Mouse (Mus musculus): ENCODE results near the gene P3h3.
"Not testable (repeated sequence)": the region's sequence is repeated elsewhere in the genome, so short reads cannot be mapped to it uniquely, and the experiment has no call there.

The P3h3 gene

DNA sequence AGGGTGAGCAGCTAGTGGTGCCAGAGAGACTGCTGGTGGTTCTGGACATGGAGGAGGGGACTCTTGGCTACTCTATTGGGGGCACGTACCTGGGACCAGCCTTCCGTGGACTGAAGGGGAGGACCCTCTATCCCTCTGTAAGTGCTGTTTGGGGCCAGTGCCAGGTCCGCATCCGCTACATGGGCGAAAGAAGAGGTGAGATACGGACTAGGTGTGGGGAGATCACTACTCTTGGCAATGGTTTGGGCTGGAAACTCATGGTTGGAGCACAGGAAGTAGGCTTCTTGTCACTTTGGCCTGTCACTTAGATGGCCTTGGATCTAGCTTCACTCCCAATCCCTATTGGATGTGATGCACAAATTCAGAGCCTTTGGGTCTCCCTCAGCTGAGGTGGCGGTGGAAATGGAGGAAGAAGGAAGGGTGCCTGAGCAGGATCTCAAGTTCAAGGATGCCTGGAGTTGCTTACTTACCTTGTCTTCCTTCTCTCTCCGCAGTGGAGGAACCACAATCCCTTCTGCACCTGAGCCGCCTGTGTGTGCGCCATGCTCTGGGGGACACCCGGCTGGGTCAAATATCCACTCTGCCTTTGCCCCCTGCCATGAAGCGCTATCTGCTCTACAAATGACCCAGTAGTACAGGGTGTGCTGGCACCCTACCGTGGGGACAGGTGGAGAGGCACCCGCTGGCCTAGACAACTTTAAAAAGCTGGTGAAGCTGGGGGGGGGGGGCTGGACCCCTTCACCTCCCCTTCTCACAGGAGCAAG, 47.6 kb downstream of the P3h3 start:
- no peak for DNase-seq (ENCODE audit: low spot score in 2 of 2)

DNA sequence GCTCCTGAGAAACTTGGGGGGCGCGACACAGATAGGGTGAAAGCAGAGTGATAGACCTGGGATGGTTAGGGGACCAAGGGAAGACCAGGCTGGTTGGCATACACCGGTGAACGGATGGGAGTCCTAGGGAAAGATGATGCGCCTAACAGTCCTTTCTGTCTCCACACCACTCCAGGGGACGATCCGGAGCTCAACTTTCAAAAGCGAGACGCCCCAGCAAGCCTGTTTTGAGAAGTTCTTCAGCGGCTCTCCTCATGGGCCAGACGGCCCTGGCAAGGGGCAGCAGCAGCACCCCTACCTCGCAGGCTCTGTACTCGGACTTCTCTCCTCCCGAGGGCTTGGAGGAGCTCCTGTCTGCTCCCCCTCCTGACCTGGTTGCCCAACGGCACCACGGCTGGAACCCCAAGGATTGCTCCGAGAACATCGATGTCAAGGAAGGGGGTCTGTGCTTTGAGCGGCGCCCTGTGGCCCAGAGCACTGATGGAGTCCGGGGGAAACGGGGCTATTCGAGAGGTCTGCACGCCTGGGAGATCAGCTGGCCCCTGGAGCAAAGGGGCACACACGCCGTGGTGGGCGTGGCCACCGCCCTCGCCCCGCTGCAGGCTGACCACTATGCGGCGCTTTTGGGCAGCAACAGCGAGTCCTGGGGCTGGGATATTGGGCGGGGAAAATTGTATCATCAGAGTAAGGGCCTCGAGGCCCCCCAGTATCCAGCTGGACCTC, 48.3 kb downstream of the P3h3 start:
- DNase-seq (ENCODE audit: low spot score in 2 of 2): peak; percentile 84 to 87

DNA sequence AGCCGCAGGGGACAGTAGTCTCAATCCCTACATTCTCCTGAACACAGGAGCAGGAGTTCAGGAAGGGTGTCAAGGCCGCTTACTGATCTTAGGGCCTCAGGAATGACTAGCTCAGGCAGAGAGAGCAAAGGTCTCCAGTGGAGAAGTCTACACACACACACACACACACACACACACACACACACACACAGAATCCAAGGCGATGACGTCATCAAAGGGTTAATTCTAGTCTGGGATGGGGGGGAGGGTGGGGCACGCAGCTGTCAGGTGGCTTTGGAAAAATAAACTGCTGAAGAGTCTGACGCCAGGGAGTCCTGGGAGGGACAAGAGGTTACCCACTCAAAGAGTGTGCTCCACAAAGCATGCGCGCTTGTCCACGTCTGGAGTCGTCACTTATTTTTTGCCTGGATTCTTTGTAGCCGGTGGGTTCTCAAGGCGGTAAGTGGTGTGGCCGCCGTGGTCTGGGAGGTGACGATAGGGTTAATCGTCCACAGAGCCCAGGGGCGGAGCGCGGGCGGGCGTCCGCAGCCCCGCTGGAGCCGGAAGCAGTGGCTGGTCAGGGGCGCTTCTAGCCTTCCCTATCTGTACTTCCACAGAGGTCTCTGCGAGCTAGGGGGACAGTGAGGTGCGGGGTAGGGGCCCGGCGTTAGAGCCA, 49.1 kb downstream of the P3h3 start, which contains the start of gene Spsb2:
Gene Spsb2, plus strand, starts transcription at position 304 of the 655 bp plus-strand sequence.
- DNase-seq (ENCODE audit: low spot score in 2 of 2): peak; percentile 77 to 78

DNA sequence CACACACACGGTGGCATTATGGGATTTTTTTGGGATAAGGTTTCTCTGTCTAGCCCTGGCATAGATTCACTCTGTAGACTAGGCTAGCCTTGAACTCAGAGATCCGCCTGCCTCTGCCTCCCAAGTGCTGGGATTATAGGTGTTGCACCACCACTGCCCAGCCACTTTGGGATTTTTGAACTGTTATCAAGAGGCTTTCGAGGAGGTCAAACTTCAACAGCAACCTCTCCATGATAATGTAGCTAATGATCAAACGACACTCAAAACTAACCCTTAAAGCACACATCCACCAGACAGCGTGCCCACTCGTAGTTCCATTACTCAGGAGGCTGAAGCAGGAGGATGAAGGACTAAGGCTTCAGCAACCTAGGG, 49.6 kb downstream of the P3h3 start:
- no peak for DNase-seq (ENCODE audit: low spot score in 2 of 2)

DNA sequence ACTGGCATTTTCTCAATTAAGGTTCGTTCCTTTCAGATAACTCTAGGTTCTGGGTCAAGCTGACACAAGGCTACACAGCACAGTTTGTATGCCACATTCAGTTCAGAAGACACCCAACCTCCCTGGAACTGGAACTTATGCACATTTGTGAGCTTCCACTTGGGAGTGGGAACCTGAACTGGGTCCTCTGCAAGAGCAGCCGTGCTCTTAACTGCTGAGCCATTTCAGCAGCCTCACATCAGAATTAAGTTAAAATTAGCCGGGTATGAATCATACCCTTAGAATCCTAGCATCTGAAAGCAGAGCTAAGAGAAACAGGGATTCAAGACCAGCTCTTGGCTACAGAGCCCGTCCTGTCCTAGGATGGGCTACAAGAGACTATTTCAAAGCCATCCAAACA, 50.2 kb downstream of the P3h3 start:
- DNase-seq (ENCODE audit: low spot score in 2 of 2): no peak

DNA sequence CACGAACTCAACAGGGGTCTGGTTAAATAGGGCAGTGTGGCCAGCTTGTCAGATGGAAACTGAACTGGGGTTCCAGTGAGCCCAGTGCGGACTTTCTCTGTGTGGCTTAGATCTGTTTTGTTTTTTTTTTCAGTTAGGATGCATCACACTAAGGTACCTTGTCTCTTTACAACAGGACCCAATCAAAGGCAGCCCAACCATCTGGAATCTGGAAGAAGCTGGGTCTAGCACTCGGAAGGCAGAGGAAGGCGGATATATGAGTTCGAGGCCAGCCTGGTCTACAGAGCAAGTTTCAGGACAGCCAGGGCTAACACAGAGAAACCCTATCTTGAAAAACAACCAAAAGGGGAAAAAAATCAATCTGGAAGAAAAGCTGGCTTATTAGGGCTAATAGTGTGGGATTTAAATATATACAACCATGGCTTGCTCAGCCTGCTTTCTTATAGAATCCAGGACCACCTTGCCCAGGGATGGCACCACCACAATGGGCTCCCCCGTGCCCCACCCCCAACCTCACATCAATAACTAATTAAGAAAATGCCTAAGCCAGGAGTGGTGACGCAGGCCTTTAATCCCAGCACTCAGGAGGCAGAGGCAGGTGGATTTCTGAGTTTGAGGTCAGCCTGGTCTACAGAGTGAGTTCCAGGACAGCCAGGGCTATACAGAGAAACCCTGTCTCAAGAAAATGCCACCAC, 51.0 kb downstream of the P3h3 start:
- DNase-seq (ENCODE audit: low spot score in 2 of 2): no peak

DNA sequence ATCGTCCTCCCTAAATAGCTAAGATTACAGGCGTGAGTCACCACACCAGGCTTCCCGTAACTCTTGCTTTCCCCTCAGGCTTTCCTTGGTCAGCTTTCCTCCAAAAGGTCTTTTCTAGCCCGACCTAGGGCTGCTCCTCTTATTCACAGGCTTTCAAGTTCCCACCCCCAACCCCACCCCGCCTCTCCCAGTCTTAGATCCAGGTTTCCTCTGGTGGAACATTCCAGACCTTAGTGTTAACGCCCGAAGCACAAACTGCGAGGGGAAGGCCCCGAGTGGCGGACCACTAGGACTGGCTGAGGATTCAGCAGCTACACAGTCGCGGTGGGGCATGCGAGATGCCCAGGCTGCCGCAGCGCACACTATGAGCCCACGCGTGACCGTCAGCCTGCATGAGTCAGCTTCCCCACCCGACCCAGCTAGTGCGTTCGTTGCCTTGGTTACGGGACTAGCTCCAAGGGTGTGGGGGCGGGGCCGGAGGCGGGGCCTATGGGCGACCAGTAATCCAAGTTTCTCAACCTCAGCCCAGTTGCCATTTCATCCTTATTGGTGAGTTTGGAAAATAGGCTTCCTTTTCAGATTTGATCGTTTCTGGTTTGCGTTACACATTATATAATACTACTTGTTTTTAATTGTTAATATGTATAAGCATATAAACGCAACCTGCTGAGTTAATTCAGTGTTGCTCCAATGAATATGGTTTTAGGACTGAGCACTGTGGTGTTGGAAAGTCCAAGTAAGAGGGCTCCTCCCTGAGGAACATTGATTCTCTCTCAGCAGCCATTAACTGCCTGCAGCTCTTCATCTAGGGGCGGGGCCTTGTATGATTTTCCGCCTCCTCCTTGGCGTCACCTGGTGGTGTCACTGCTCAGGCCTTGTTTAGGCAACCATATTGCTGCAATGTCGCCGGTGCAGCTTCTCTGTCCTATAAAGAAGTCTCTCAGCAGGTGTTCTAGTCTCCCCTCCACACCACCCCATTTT, 51.9 kb downstream of the P3h3 start:
- peak; percentile 93 to 95 for DNase-seq (ENCODE audit: low spot score in 2 of 2)

DNA sequence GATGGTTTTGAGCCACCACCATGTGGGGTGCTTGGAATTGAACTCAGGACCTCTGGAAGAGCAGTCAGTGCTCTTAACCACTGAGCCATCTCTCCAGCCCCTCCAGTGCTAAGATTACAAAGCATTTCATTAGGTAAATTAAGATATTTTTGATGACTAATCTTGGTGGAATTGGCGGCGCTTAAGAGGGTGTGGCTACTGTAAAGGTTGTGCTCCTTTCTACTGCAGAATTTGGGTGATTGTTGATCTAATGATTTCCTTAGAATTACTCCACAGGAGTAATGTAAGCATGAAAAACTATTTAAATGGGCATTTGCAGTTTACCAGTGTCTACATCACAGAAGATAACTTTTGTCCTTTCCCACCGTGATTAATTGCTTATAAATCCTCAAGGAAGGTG, 53.2 kb downstream of the P3h3 start:
- DNase-seq (ENCODE audit: low spot score in 2 of 2): no peak

DNA sequence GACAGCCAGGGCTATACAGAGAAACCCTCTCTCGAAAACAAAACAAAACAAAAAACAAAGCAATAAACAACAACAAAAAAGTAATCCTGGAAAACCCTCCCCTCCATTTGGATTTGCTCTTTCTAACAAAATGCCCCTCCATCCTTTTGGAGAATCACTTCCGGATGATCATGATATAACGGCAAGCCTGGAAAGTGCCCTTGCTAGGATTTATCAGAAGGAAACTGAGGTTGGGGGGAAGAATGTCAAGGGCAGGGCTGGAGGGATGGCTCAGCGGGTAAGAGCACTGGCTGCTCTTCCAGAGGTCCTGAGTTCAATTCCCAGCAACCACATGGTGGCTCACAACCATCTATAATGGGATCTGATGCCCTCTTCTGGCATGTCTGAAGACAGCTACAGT, 53.9 kb downstream of the P3h3 start:
- DNase-seq (ENCODE audit: low spot score in 2 of 2): not testable (repeated sequence)

DNA sequence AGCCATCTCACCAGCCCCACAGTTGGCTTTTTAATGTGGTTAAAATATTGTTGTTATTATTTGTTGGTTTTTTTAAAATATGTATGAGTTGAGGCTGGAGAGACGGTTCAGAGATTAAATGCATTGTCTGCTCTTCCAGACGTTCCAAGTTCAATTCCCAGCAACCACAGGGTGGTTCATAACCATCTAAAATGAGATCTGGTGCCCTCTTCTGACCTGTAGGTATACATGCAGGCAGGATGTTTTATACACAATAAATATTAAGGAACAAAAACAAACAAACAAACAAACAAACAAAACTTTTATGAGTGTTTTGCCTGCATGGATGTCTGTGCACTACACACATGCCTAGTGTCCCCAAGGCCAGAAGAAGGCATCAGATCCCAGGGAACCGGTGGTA, 54.5 kb downstream of the P3h3 start:
- no peak for DNase-seq (ENCODE audit: low spot score in 2 of 2)

DNA sequence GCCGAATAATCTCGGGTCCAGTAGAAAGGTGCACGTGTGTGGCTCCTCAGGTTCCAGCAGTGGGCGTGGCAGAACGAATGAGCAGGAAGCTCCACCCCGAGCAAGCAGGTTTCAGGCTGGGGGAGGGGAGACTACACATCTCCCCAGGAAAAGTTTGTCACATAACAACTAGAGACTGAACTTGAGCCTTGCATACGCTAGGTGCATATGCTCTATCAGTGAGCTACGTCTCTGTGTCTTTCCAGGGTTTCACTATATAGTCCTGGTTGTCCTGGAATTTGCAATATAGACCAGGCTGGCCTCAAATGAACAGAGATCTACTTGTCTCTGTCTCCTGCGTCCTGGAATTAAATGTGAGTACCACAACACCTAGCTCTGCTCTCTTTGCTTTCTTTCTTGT, 55.2 kb downstream of the P3h3 start:
- not testable (repeated sequence) for DNase-seq (ENCODE audit: low spot score in 2 of 2)

DNA sequence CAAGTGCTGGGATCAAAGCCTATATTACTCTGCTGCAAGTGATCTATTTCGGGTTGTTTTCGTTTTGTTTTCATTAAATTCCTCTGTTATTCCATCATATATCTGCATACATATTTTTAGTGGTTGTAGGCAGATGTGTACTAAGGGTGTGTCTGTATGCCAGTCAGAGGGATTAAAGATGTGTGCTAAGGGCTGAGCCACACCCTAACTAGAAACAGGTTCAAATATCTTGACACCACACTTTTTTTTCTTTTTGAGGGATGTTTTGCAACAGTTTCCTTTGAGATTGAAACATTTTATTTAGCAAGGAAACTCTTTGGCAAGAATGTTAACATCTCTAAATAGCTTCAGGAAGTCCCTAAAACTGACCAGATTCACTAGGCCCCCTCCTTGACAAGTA, 61.4 kb downstream of the P3h3 start:
- no peak for DNase-seq (ENCODE audit: low spot score in 2 of 2)

DNA sequence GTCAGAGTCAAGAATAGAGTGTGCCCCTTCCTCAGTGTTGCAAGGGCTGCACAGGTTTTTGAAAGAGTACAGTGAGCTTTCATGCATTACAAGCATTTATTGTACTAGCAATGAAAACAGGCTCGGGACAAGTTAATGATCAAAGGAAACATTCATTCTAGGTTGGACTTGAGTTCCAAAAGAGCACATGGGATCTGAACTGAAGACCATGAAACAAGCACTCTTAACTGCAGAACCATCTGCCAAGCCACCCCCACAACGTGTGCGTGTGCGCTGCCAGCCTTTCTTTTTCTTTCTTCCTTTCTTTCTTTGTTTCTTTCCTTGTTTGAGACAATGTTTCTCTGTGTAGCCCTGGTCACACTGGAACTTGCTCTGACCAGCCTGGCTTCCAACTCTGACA, 61.8 kb downstream of the P3h3 start:
- DNase-seq (ENCODE audit: low spot score in 2 of 2): no peak

DNA sequence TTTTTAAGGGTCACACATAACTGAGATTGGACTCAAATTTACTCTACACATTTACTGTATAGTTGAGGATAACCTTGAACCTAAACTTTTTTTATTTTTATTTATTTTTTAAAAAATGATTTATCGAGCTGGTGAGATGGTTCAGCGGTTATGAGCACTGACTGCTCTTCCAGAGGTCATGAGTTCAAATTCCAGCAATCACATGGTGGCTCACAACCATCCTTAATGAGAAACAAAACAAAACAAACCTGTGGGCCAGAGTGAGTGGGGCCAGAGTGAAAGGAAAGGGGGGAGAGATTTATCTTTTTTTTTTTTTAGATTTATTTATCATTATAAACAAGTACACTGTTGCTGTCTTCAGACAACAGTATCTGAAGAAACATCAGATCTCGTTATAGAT, 65.6 kb downstream of the P3h3 start:
- DNase-seq (ENCODE audit: low spot score in 2 of 2): no peak

Data from heart, adult 9 months (tissue).